Mouse (Mus musculus) lung, adult 2 months (tissue): ENCODE measurements around the gene Chdh.

ENCODE experiments used
- CTCF ChIP-seq: fragments of 200-500 bp; IDR thresholded peaks from 2 replicates; pipeline ENCODE4 v1.5.1; 2011; ENCODE audit warnings: mild to moderate bottlenecking, low read length, control low read depth; ENCODE audit not compliant: insufficient read depth
- POLR2A ChIP-seq: fragments of 200-500 bp; IDR thresholded peaks from 2 replicates; pipeline ENCODE4 v1.6.1; 2011; ENCODE audit warnings: low read depth, mild to moderate bottlenecking, control low read depth, low read length, borderline replicate concordance; ENCODE audit errors: extremely low read depth

DNA sequence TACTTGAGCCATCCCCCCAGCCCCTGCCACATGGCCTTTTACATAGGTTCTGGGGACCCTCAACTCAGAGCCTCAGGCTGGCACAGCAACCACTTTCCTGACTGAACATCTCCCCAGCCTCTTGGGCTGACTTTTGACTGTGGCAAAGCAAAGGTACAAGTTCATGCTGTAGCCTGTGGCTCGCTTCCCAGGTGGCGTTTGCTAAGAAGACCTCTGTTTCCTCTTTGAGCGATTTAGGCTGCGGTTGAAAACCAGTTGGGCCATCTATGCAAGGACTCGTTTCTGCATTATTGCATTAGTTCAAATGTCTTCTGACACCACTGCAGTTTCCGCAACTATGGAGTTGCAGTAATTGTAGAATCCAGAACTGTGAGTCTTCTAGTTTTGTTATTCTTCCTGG, 13.6 kb downstream of the Chdh start:
- TF ChIP-seq CTCF (no peak), POLR2A (no peak)
